Mouse (Mus musculus): ENCODE measurements around the gene Kctd6.

DNA sequence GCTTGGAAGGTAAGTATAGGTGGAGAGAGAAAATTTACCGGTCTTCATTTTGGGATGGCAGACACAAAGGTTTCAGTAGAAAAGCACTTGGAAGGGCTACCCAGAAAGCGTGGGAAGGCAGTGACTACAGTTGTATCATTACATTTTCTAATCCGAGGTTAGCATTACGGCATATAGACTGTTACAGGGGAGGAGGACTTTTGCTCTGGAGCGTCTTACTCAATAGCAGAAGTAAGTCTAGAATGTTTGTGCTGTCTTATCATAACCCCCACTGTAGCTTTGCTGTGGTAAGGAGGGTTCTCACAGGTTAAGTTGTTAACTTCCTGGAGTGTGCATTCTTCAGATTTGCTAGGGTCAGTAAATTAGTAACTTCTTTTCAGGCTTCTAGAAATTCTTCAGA, 2.2 kb downstream of the Kctd6 start:
- no peak for TF ChIP-seq MEF2A (IDR thresholded peaks at IDR 0.05; ENCODE audit: borderline replicate concordance, low read depth, low read length)
- TF ChIP-seq GABPA (IDR thresholded peaks at IDR 0.05; ENCODE audit: insufficient replicate concordance, low read depth, low read length) = no peak
- TF ChIP-seq CTCF (conservative IDR thresholded peaks at IDR 0.05 in 1 of 2, IDR thresholded peaks at IDR 0.05 in 1 of 2; ENCODE audit: low read depth in 2 of 2, low read length in 2 of 2) = no peak
- TF ChIP-seq CHD2 (IDR thresholded peaks at IDR 0.05; ENCODE audit: low read length) = no peak
- no peak for TF ChIP-seq BHLHE40 (IDR thresholded peaks at IDR 0.05; ENCODE audit: low read depth, low read length)
- TF ChIP-seq POLR2AphosphoS2 (IDR thresholded peaks at IDR 0.05; ENCODE audit: low read depth, low read length) = no peak
- TF ChIP-seq TBP (conservative IDR thresholded peaks at IDR 0.05; ENCODE audit: low read depth, low read length) = no peak
- TF ChIP-seq SMC3 (IDR thresholded peaks at IDR 0.05; ENCODE audit: low read depth, low read length) = no peak
- TF ChIP-seq ZC3H11A (IDR thresholded peaks at IDR 0.05; ENCODE audit: low read depth, low read length) = no peak
- TF ChIP-seq MAX (IDR thresholded peaks at IDR 0.05; ENCODE audit: low read length) = no peak
- TF ChIP-seq KAT2A (IDR thresholded peaks at IDR 0.05; ENCODE audit: insufficient replicate concordance, low read length) = no peak
